Comparison of ENCODE assay signal across 8 mouse cellular contexts in genomic region chr9:108566815-108567776, GRCm38 (mm10). TPM values are rescaled to one million over a fixed set of nuclear protein-coding genes. Genes with fewer than 3 reads are reported as not detected.
A peak's percentile ranks its signal among the peaks of the same experiment; 100 is the strongest.
DNase-seq lines count a peak whose midpoint lies in the region; ATAC-seq lines count a peak whose summit lies in the region.

Gene Ndufaf3 (minus strand): TSS chr9:108567434.

- under 1% methylated on average over 73 of the region's 73 CpGs for WGBS in heart, embryonic 12.5 days
- under 1% methylated on average over 73 of the region's 73 CpGs for WGBS in liver, embryonic 12.5 days (ENCODE audit: insufficient replicate concordance)
- WGBS in stomach, embryonic 15.5 days = 0% methylated on average over 73 of the region's 73 CpGs

- no peaks in the 10 kb centered on the region for H3K9me3 ChIP-seq in heart, embryonic 12.5 days (replicated peaks)
- H3K9me3 ChIP-seq in liver, embryonic 12.5 days (replicated peaks) = no peaks in the 10 kb centered on the region
- no peaks in the 10 kb centered on the region for H3K9me3 ChIP-seq in stomach, embryonic 15.5 days

- H3K4me2 ChIP-seq in heart, embryonic 12.5 days = peak within 1 kb of the TSS; percentile 97
- peak within 1 kb of the TSS; percentile 96 for H3K4me2 ChIP-seq in liver, embryonic 12.5 days
- peak within 1 kb of the TSS; percentile 98 for H3K4me2 ChIP-seq in stomach, embryonic 15.5 days

- peaks cover 33% of the 10 kb centered on the region for H3K4me1 ChIP-seq in heart, embryonic 12.5 days (replicated peaks)
- peaks cover 73% of the 10 kb centered on the region for H3K4me1 ChIP-seq in liver, embryonic 12.5 days
- peaks cover 31% of the 10 kb centered on the region for H3K4me1 ChIP-seq in stomach, embryonic 15.5 days

- H3K9ac ChIP-seq in heart, embryonic 12.5 days = peak within 1 kb of the TSS; percentile 82
- peak within 1 kb of the TSS; percentile 89 for H3K9ac ChIP-seq in liver, embryonic 12.5 days
- peak within 1 kb of the TSS; percentile 64 for H3K9ac ChIP-seq in stomach, embryonic 15.5 days

- H3K27ac ChIP-seq in heart, embryonic 12.5 days (ENCODE audit: poor library complexity, severe bottlenecking) = peak within 1 kb of the TSS; percentile 94
- H3K27ac ChIP-seq in liver, embryonic 12.5 days = peak within 1 kb of the TSS; percentile 95
- peak within 1 kb of the TSS; percentile 98 for H3K27ac ChIP-seq in stomach, embryonic 15.5 days

- no peaks in the 10 kb centered on the region for H3K27me3 ChIP-seq in heart, embryonic 12.5 days (replicated peaks)
- no peaks in the 10 kb centered on the region for H3K27me3 ChIP-seq in liver, embryonic 12.5 days (replicated peaks)
- no peaks in the 10 kb centered on the region for H3K27me3 ChIP-seq in stomach, embryonic 15.5 days (replicated peaks)

- ATAC-seq in erythroid progenitor cell, adult 5-6 weeks (replicated peaks; ENCODE audit: low FRiP score, poor library complexity, severe bottlenecking) = peak; percentile 74
- ATAC-seq in heart, embryonic 12.5 days (ENCODE audit: insufficient number of reproducible peaks, low FRiP score) = peak; percentile 85
- ATAC-seq in liver, embryonic 12.5 days = peak; percentile 80
- peak; percentile 82 for ATAC-seq in stomach, embryonic 15.5 days (ENCODE audit: insufficient read depth, low FRiP score, low read depth)

- peaks cover 51% of the 10 kb centered on the region for H3K36me3 ChIP-seq in heart, embryonic 12.5 days
- H3K36me3 ChIP-seq in liver, embryonic 12.5 days = peaks cover 52% of the 10 kb centered on the region
- H3K36me3 ChIP-seq in stomach, embryonic 15.5 days = peaks cover 31% of the 10 kb centered on the region

- H3K4me3 ChIP-seq in heart, embryonic 12.5 days = peak within 1 kb of the TSS; percentile 69
- peak within 1 kb of the TSS; percentile 80 for H3K4me3 ChIP-seq in liver, embryonic 12.5 days
- H3K4me3 ChIP-seq in stomach, embryonic 15.5 days (replicated peaks) = peak within 1 kb of the TSS; percentile 61

- DNase-seq in CD4-positive helper T cell, adult 2 months (ENCODE audit: low read depth, low spot score) = peak; percentile 95
- peak; percentile 91 for DNase-seq in brain, embryonic 18.5 days (ENCODE audit: low read depth, low spot score)
- peak; percentile 98 for DNase-seq in kidney, postnatal 10 days
- peak; percentile 91 to 94 for DNase-seq in natural killer cell, adult 2 months (ENCODE audit: low spot score in 2 of 2)

RNA-seq across cellular contexts. Expression of gene Ndufaf3, which starts in this region (rescaled TPM):
- 16.3 and 22.0 TPM in 2 replicates for total RNA-seq in erythroid progenitor cell, adult 5-6 weeks (2015; ENCODE audit: low replicate concordance)
- 1.4 and 37.6 TPM in 2 replicates for total RNA-seq in erythroid progenitor cell, adult 5-6 weeks (2017; ENCODE audit: low replicate concordance)
- polyA plus RNA-seq in heart, embryonic 12.5 days (2016; fragmentation: Nextera tagmentation; extraction: Ambion mirVana) = 49.9 and 55.5 TPM in 2 replicates
- 34.8 and 38.9 TPM in 2 replicates for polyA plus RNA-seq in liver, embryonic 12.5 days (2016; fragmentation: Nextera tagmentation; extraction: Ambion mirVana)
- 38.0 and 38.9 TPM in 2 replicates for polyA plus RNA-seq in stomach, embryonic 15.5 days (2015; fragmentation: Nextera tagmentation; extraction: Ambion mirVana)

Comparison
In these comparisons a context has a peak if more than half of its experiments do, and no peak if none do; other contexts are left out.
1. Peak in every context shown above with its lines: DNase-seq, ATAC-seq, H3K4me3 ChIP-seq and H3K27ac ChIP-seq.